Mouse (Mus musculus) liver, adult (tissue): ENCODE results near the gene Lcmt1.

Source experiments
- GATA4 ChIP-seq: IDR thresholded peaks from 2 replicates; pipeline ENCODE4 v1.6.1; 2014; ENCODE audit warnings: mild to moderate bottlenecking, low read length; ENCODE audit not compliant: insufficient replicate concordance

Lcmt1 gene

GRCm38 (mm10) chr7:123350243-123350642 is 19.3 kb upstream of the Lcmt1 start:
- TF ChIP-seq GATA4, result no peak

DNA sequence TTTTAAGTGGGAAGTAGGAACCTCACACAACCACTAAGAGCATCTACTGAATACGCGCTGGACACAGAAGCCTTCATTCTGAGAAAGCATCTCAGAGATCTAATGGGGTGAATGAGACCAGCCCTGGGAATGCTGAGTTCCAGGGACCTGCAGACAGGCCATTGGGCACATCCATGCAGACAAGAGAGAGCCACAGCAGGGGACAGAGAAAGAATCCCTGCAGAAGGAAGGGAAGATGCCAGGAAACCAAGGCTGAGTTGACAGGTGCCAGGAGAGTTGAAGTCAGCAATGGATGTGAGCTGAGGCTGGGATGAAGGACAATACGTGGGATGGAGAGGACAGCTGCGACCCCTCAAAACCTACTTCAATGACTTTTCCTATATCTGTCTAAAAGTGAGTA is 16.5 kb upstream of the Lcmt1 start:
- no peak for TF ChIP-seq GATA4

- TF ChIP-seq GATA4, result no peak
Measured at GRCm38 (mm10) chr7:123353879-123354278, 15.7 kb upstream of the Lcmt1 start.

DNA sequence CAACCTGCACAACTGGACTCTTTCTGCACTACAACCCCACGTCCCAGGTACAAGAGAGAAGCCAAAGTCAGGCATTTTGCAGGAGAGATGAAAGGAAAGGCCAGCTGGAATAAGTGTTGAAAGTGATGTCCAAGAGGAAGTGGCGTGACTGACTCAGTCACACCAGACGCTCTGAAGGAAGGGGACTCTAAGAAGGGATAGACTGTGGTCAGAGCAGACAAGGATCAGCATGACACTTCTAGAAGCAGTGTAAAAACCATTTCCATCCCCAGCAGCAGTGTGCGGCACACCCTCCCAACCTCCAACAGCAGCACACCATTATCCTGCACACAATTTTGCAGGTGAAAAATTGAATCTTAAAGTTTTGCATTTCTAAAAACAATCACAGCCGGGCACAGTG is 15.2 kb upstream of the Lcmt1 start:
- no peak for TF ChIP-seq GATA4

- TF ChIP-seq GATA4, result no peak
Measured at GRCm38 (mm10) chr7:123354851-123355250, 14.7 kb upstream of the Lcmt1 start.

- TF ChIP-seq GATA4, result no peak
Measured at GRCm38 (mm10) chr7:123356158-123356557, 13.4 kb upstream of the Lcmt1 start.

GRCm38 (mm10) chr7:123359101-123359500 is 10.5 kb upstream of the Lcmt1 start:
- TF ChIP-seq GATA4, result no peak

DNA sequence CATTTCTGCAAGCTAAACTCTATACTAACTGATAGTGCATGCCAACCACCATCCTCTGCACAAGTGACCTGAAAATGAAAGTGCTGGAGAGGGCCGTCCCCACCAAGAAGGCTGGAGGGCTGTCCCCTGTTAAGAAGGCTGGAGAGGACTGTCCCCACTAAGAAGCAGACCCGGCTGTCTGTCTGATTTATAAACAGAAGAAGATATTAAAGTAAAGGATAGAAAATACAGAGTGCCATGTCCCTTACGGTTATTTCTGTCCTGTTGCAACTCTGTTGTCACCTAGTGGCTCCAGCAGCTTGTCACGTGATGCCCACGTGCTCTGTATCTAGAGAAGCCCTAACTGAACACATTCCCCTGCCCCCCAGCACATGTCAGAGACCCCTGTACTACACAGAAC is 9.4 kb upstream of the Lcmt1 start:
- TF ChIP-seq GATA4, result no peak

- no peak for TF ChIP-seq GATA4
Measured at GRCm38 (mm10) chr7:123361229-123361980, 8.2 kb upstream of the Lcmt1 start.

DNA sequence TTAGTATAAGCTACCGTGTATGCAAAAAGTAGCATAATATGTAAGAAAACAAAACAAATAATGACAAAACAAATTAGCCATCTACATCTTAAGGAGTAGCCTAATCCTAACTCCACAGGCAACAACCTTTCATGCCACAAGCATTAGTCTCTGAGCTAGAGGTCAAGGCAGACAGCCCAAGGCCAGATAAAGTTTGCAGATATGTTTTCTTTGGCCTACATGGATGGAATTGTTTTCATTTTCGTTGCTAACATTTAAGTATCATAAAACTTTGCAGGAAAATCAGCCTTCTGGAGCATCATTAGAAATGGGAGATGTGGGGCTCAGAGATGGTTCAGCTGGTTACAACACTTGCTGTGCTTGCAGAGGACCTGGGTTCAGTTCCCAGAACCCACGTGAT is 6.8 kb upstream of the Lcmt1 start:
- TF ChIP-seq GATA4, result no peak

GRCm38 (mm10) chr7:123363971-123364370 is 5.6 kb upstream of the Lcmt1 start:
- TF ChIP-seq GATA4, result no peak

DNA sequence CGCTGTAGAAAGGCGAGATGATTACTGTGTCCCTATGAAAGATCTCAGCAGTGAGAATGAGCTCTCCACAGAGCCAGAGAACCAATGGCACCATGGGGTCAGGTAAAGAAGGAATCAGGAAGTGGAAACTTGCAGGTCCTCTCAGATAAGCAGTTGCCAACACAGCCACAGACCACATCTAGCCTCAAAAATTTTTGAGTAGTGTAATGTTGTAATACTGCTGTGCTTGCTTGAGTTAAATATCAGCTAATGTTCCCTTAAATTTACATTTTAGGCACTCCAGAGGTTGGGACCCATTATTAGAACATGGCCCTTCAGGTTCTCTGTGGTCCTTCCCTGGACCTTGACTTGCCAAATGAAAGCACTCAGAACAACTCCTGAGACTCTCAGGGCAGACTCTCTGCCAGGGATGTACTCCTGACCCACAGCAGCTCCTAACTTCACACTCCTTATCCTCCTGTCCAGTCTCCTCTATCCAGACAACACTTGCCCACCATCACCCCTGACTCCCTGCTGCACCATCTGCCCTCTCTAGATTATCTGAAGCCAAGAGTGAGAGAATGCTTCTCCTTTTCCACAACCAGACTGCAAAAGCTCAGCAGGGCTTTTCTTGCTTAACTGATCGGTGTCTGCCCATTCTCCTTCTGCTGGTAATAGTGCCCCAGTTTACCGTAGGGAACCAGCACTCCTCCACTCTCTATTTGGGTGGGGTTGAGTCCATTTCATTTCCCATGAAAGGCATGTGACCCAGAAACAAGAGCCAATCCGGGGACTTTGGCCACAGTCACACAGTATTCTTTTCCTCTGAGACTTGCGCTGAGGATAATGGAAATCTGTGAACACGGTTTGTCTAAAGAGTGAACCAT is 3.5 kb upstream of the Lcmt1 start:
- TF ChIP-seq GATA4, result no peak

DNA sequence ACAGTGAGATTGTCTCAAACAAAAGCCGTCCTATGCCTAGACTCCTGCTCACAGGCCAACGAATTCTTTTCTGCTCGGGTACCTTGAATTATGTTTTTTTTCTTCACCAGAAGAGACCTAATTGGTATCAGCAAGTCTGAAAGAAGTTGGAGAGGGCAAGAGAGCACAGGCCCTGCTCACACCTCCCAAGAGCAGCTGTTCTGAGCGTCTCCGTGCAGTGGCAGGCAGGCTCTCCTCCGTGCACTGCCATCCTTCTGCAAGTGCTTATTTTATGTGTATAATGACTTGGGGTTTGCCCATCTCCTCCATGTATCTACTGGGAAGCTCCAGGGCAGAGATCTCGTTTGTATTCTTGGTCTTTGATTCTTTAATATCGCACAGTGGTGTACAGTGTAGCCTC is 2.8 kb upstream of the Lcmt1 start:
- no peak for TF ChIP-seq GATA4

GRCm38 (mm10) chr7:123367218-123368150 is 2.1 kb upstream of the Lcmt1 start:
- TF ChIP-seq GATA4, result no peak

DNA sequence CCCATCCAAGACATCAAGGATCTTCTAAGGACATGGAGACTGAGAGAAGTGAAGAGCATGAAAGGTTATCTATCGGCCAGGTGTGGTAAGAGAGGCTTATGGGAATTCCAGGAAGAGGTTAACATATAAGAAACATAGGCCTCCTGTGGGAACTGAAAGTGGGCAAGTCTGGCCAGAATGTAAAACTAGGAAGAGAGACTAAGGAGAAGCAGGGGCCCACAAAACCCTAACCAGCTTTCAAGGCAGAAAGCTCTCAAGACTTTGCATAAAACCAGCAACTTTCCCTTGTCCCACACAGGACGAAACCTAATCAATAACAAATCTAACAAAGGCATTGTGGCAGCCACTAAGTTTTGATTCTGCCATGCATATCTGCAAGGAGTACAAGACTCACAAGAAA is 1.4 kb upstream of the Lcmt1 start:
- no peak for TF ChIP-seq GATA4
